9 mouse cellular contexts compared by ENCODE assay signal in genomic region chr11:102146005-102146404, GRCm38 (mm10). TPM values are rescaled to one million over a fixed set of nuclear protein-coding genes. Genes with fewer than 3 reads are reported as not detected.
DNase-seq lines count a peak whose midpoint lies in the region; ATAC-seq and TF ChIP-seq lines count a peak whose summit lies in the region.
"Had no signal": no experiment of that assay in that cellular context is flagged by ENCODE, and none has a peak within 500 bp of the region (broad histone marks: within the 10 kb centered on the region; RNA-seq: fewer than 3 reads in every experiment).

No protein-coding gene starts in this region.

- 0 out of 2 replicates have a peak overlapping the region, but pooled peaks have one; percentile 3 for H3K9ac ChIP-seq in heart, embryonic 11.5 days (ENCODE audit: low read depth, low read length)
- H3K9ac ChIP-seq in ES-E14 (ENCODE audit: insufficient read depth, low read depth, low read length, poor library complexity, severe bottlenecking), result no peak overlapping the region
- no peak overlapping the region for H3K9ac ChIP-seq in hindbrain, embryonic 13.5 days
- peak overlapping the region; percentile 27 for H3K9ac ChIP-seq in liver, embryonic 11.5 days (ENCODE audit: low read depth, low read length)

- H3K27me3 ChIP-seq in heart, embryonic 11.5 days (ENCODE audit: control insufficient read depth, insufficient read depth, low read length), result peaks cover 65% of the 10 kb centered on the region
- peaks cover 78% of the 10 kb centered on the region for H3K27me3 ChIP-seq in hindbrain, embryonic 13.5 days
- H3K27me3 ChIP-seq in liver, embryonic 11.5 days (replicated peaks; ENCODE audit: control insufficient read depth, insufficient read depth, low read length), result peaks cover 62% of the 10 kb centered on the region

- H3K4me3 ChIP-seq in heart, embryonic 11.5 days (ENCODE audit: low read depth, low read length), result peak overlapping the region; percentile 43
- H3K4me3 ChIP-seq in ES-E14 (ENCODE audit: insufficient read depth in 1 of 2, low read depth in 1 of 2, low read length in 2 of 2, poor library complexity in 1 of 2, severe bottlenecking in 1 of 2), result peak overlapping the region; percentile 57 to 61
- peak overlapping the region; percentile 30 for H3K4me3 ChIP-seq in hindbrain, embryonic 13.5 days
- peak overlapping the region; percentile 55 for H3K4me3 ChIP-seq in liver, embryonic 11.5 days (ENCODE audit: low read depth, low read length)

- in situ Hi-C loops in ES-E14 (cut with MboI; ENCODE audit: low sequenced_read_pairs in 2 of 2, unreplicated experiment in 2 of 2), result no loop called here

- H3K4me2 ChIP-seq in heart, embryonic 11.5 days, result peak overlapping the region; percentile 61
- H3K4me2 ChIP-seq in hindbrain, embryonic 13.5 days, result 0 out of 2 replicates have a peak overlapping the region, but pooled peaks have one; percentile 44
- peak overlapping the region; percentile 80 for H3K4me2 ChIP-seq in liver, embryonic 11.5 days

- no peak for ATAC-seq in heart, embryonic 11.5 days (replicated peaks; ENCODE audit: insufficient number of reproducible peaks, low FRiP score, low TSS enrichment)
- ATAC-seq in hindbrain, embryonic 13.5 days (ENCODE audit: low FRiP score), result no peak
- peak; percentile 54 for ATAC-seq in liver, embryonic 11.5 days (replicated peaks; ENCODE audit: low FRiP score)

- H3K36me3 ChIP-seq in heart, embryonic 11.5 days (ENCODE audit: control insufficient read depth, insufficient read depth, low read length), result no peaks in the 10 kb centered on the region
- no peaks in the 10 kb centered on the region for H3K36me3 ChIP-seq in ES-E14 (ENCODE audit: control insufficient read depth, insufficient read depth, low read length, poor library complexity, severe bottlenecking)
- no peaks in the 10 kb centered on the region for H3K36me3 ChIP-seq in hindbrain, embryonic 13.5 days
- H3K36me3 ChIP-seq in liver, embryonic 11.5 days (ENCODE audit: control insufficient read depth, insufficient read depth, low read length), result no peaks in the 10 kb centered on the region

- intact Hi-C loops in heart, postnatal 10 days (cut with DNase I), result no loop called here

- 4% methylated on average over 16 of the region's 16 CpGs for WGBS in heart, embryonic 11.5 days (ENCODE audit: insufficient replicate concordance)
- 4% methylated on average over 16 of the region's 16 CpGs for WGBS in hindbrain, embryonic 13.5 days
- 4% methylated on average over 16 of the region's 16 CpGs for WGBS in liver, embryonic 11.5 days

- peaks cover 22% of the 10 kb centered on the region for H3K4me1 ChIP-seq in heart, embryonic 11.5 days (ENCODE audit: control insufficient read depth, insufficient read depth, low read length)
- H3K4me1 ChIP-seq in ES-E14 (ENCODE audit: control insufficient read depth in 2 of 2, insufficient read depth in 2 of 2, low read length in 2 of 2, poor library complexity in 1 of 2), result peaks cover 2 to 8% of the 10 kb centered on the region in 2 experiments; a peak in 3 of 4 replicates
- peaks cover 24% of the 10 kb centered on the region for H3K4me1 ChIP-seq in hindbrain, embryonic 13.5 days (replicated peaks)
- H3K4me1 ChIP-seq in liver, embryonic 11.5 days (replicated peaks; ENCODE audit: control insufficient read depth, insufficient read depth, low read length), result peaks cover 17% of the 10 kb centered on the region

- no peak overlapping the region for H3K27ac ChIP-seq in heart, embryonic 11.5 days (ENCODE audit: low read depth, low read length)
- H3K27ac ChIP-seq in ES-E14 (ENCODE audit: insufficient read depth, low read depth, low read length, poor library complexity, severe bottlenecking), result no peak overlapping the region
- no peak overlapping the region for H3K27ac ChIP-seq in hindbrain, embryonic 13.5 days
- H3K27ac ChIP-seq in liver, embryonic 11.5 days (ENCODE audit: low read depth, low read length), result peak overlapping the region; percentile 53; the same call in 1 of the 2 replicates

- H3K9me3 ChIP-seq in heart, embryonic 11.5 days (replicated peaks; ENCODE audit: control insufficient read depth, low read length), result no peaks in the 10 kb centered on the region
- H3K9me3 ChIP-seq in ES-E14 (ENCODE audit: control insufficient read depth, insufficient read depth, low read depth, low read length), result no peaks in the 10 kb centered on the region
- H3K9me3 ChIP-seq in hindbrain, embryonic 13.5 days, result no peaks in the 10 kb centered on the region
- no peaks in the 10 kb centered on the region for H3K9me3 ChIP-seq in liver, embryonic 11.5 days (ENCODE audit: control insufficient read depth, low read length)

- DNase-seq in heart, postnatal 10 days, result no peak
- no peak for DNase-seq in ES-E14 (ENCODE audit: low read depth, low spot score)
- DNase-seq in liver, embryonic 11.5 days (ENCODE audit: low spot score), result peak; percentile 65
- DNase-seq in urinary bladder, postnatal 25 days (ENCODE audit: low spot score), result no peak
- no peak for DNase-seq in gastrocnemius, adult 8-10 months (ENCODE audit: low spot score in 2 of 2)
- DNase-seq in right cerebral cortex, adult 18-20 months, result no peak

TF ChIP-seq in ES-E14, 5 proteins besides CTCF, POLR2A, EP300 and RAD21:
- TF ChIP-seq MAFK (IDR thresholded peaks at IDR 0.05; ENCODE audit: insufficient read depth, low read depth, low read length), result no peak
- TF ChIP-seq ZC3H11A (IDR thresholded peaks at IDR 0.05; ENCODE audit: borderline replicate concordance, low read depth, low read length), result no peak
- TF ChIP-seq CHD2 (IDR thresholded peaks at IDR 0.05; ENCODE audit: low read depth, low read length), result no peak
- no peak for TF ChIP-seq HCFC1 (IDR thresholded peaks at IDR 0.05; ENCODE audit: borderline replicate concordance, insufficient read depth, low read length)
- no peak for TF ChIP-seq ZNF384 (IDR thresholded peaks at IDR 0.05; ENCODE audit: low read depth, low read length)

RNA-seq across cellular contexts. Expression of gene Nags, which starts 0.7 kb away (rescaled TPM):
- polyA plus RNA-seq in heart, embryonic 11.5 days (2014; fragmentation: Nextera tagmentation; extraction: Ambion mirVana), result 0.33 TPM in 1 of 2 replicates, not detected in the other
- under 1 TPM in 1 of 2 experiments, not detected in 1; 0.12 TPM for total RNA-seq in heart, postnatal 10 days (2021)
- 0.45 and 0.90 TPM in 2 replicates for total RNA-seq in ES-E14 (2012; rRNA removed)
- not detected in 2 replicates for polyA plus RNA-seq in hindbrain, embryonic 13.5 days (2015; fragmentation: Nextera tagmentation; extraction: Ambion mirVana)
- 4.9 and 5.1 TPM in 2 replicates for polyA plus RNA-seq in liver, embryonic 11.5 days (2014; fragmentation: Nextera tagmentation; extraction: Ambion mirVana)
- total RNA-seq in gastrocnemius, adult 8-10 months (2022), result not detected
- total RNA-seq: CH12.LX had no signal

RNA-seq across cellular contexts. Expression of gene Tmem101, which starts 10.2 kb away (rescaled TPM):
- polyA plus RNA-seq in heart, embryonic 11.5 days (2014; fragmentation: Nextera tagmentation; extraction: Ambion mirVana), result 31.2 and 36.3 TPM in 2 replicates
- total RNA-seq in heart, postnatal 10 days (2021), result 10 to 100 TPM; 13.7 to 14.7 TPM
- 75.3 and 98.7 TPM in 2 replicates for total RNA-seq in ES-E14 (2012; rRNA removed)
- polyA plus RNA-seq in hindbrain, embryonic 13.5 days (2015; fragmentation: Nextera tagmentation; extraction: Ambion mirVana), result 37.9 and 38.1 TPM in 2 replicates
- polyA plus RNA-seq in liver, embryonic 11.5 days (2014; fragmentation: Nextera tagmentation; extraction: Ambion mirVana), result 25.7 and 26.0 TPM in 2 replicates
- 10 to 100 TPM in 2 of 4 experiments, 1 to 10 TPM in 2; 8.9 to 10.5 (median 9.9) TPM for total RNA-seq in gastrocnemius, adult 8-10 months (2022)

RNA-seq across cellular contexts. Expression of gene Pyy, which starts 38.4 kb away (rescaled TPM):
- polyA plus RNA-seq in heart, embryonic 11.5 days (2014; fragmentation: Nextera tagmentation; extraction: Ambion mirVana), result 0.69 TPM in 1 of 2 replicates, not detected in the other
- not detected for total RNA-seq in heart, postnatal 10 days (2021)
- total RNA-seq in ES-E14 (2012; rRNA removed), result 0.49 and 2.1 TPM in 2 replicates
- polyA plus RNA-seq in hindbrain, embryonic 13.5 days (2015; fragmentation: Nextera tagmentation; extraction: Ambion mirVana), result 3.3 and 7.5 TPM in 2 replicates
- polyA plus RNA-seq in liver, embryonic 11.5 days (2014; fragmentation: Nextera tagmentation; extraction: Ambion mirVana), result 1.0 and 2.4 TPM in 2 replicates
- not detected for total RNA-seq in gastrocnemius, adult 8-10 months (2022)
- total RNA-seq: CH12.LX had no signal

RNA-seq across cellular contexts. Expression of gene Lsm12, which starts 39.1 kb away (rescaled TPM):
- 61.3 and 64.3 TPM in 2 replicates for polyA plus RNA-seq in heart, embryonic 11.5 days (2014; fragmentation: Nextera tagmentation; extraction: Ambion mirVana)
- total RNA-seq in heart, postnatal 10 days (2021), result 10 to 100 TPM; 58.5 to 61.4 TPM
- 27.6 and 49.1 TPM in 2 replicates for total RNA-seq in ES-E14 (2012; rRNA removed)
- polyA plus RNA-seq in hindbrain, embryonic 13.5 days (2015; fragmentation: Nextera tagmentation; extraction: Ambion mirVana), result 144 and 148 TPM in 2 replicates
- polyA plus RNA-seq in liver, embryonic 11.5 days (2014; fragmentation: Nextera tagmentation; extraction: Ambion mirVana), result 80.1 and 83.2 TPM in 2 replicates
- total RNA-seq in gastrocnemius, adult 8-10 months (2022), result 100 to 1,000 TPM; 108 to 127 (median 111) TPM

RNA-seq across cellular contexts. Expression of gene G6pc3, which starts 43.4 kb away (rescaled TPM):
- 27.9 and 28.7 TPM in 2 replicates for polyA plus RNA-seq in heart, embryonic 11.5 days (2014; fragmentation: Nextera tagmentation; extraction: Ambion mirVana)
- total RNA-seq in heart, postnatal 10 days (2021), result 10 to 100 TPM; 37.9 to 38.1 TPM
- 14.2 and 16.3 TPM in 2 replicates for total RNA-seq in ES-E14 (2012; rRNA removed)
- 30.0 and 37.2 TPM in 2 replicates for polyA plus RNA-seq in hindbrain, embryonic 13.5 days (2015; fragmentation: Nextera tagmentation; extraction: Ambion mirVana)
- polyA plus RNA-seq in liver, embryonic 11.5 days (2014; fragmentation: Nextera tagmentation; extraction: Ambion mirVana), result 38.8 and 39.5 TPM in 2 replicates
- 10 to 100 TPM; 61.5 to 73.2 (median 63.8) TPM for total RNA-seq in gastrocnemius, adult 8-10 months (2022)

Comparison
In these comparisons a context has a peak if more than half of its experiments do, and no peak if none do; other contexts are left out.
1. H3K9ac ChIP-seq: peak in heart, embryonic 11.5 days (single experiment) and liver, embryonic 11.5 days (single experiment); none in ES-E14 (single experiment) and hindbrain, embryonic 13.5 days (single experiment).
2. Peak in every context shown above with its lines, with median percentiles within 50 percentile points of each other: H3K4me2 ChIP-seq and H3K4me3 ChIP-seq.